ENCODE assay signal across 14 mouse cellular contexts in genomic region chr3:60538214-60538971, GRCm38 (mm10).
"Had no signal": no experiment of that assay in that cellular context is flagged by ENCODE, and none has a peak within 500 bp of the region (broad histone marks: within the 10 kb centered on the region; RNA-seq: fewer than 3 reads in every experiment).

No protein-coding gene starts in this region.

- H3K9ac ChIP-seq: limb, embryonic 13.5 days; liver, embryonic 14.5 days; midbrain, embryonic 12.5 days; neural tube, embryonic 15.5 days had no signal

- H3K27ac ChIP-seq: kidney, postnatal 0 days; limb, embryonic 13.5 days; liver, embryonic 14.5 days; midbrain, embryonic 12.5 days; neural tube, embryonic 15.5 days; stomach, postnatal 0 days had no signal

- DNase-seq: kidney, adult 9 months; kidney, postnatal 36 days; left cerebral cortex, postnatal 4 days; lung, adult 18-20 months; right cerebral cortex, postnatal 4 days; spleen, adult 18-20 months; thymus, postnatal 4 days had no signal

- H3K4me2 ChIP-seq: limb, embryonic 13.5 days; midbrain, embryonic 12.5 days; neural tube, embryonic 15.5 days had no signal

- H3K4me3 ChIP-seq: limb, embryonic 13.5 days; midbrain, embryonic 12.5 days; myocyte; neural tube, embryonic 15.5 days had no signal

- H3K36me3 ChIP-seq: limb, embryonic 13.5 days; midbrain, embryonic 12.5 days; neural tube, embryonic 15.5 days had no signal

- H3K9me3 ChIP-seq: limb, embryonic 13.5 days; midbrain, embryonic 12.5 days; neural tube, embryonic 15.5 days had no signal

- H3K4me1 ChIP-seq: limb, embryonic 13.5 days; neural tube, embryonic 15.5 days had no signal

- H3K27me3 ChIP-seq: limb, embryonic 13.5 days; midbrain, embryonic 12.5 days; neural tube, embryonic 15.5 days had no signal
